Mouse (Mus musculus) Muller cell, postnatal 12 days (primary cell): ENCODE data around the gene H2afx.

ENCODE experiments used
- DNase-seq: peaks from one replicate; pipeline ENCODE4 v3.0.0-alpha.2; 2015; ENCODE audit errors: inconsistent ontology term

Gene H2afx

GRCm38 (mm10) chr9:44379862-44380261 is 45.4 kb downstream of the H2afx start:
- no peak for DNase-seq

- DNase-seq = no peak
Observed at GRCm38 (mm10) chr9:44384596-44384995, 50.1 kb downstream of the H2afx start.
